Mouse (Mus musculus): ENCODE measurements around the gene Slc9c1. TPM values are rescaled to one million over a fixed set of nuclear protein-coding genes. Genes with fewer than 3 reads are reported as not detected.

The Slc9c1 gene
- polyA plus RNA-seq, 1 experiment = not detected

DNA sequence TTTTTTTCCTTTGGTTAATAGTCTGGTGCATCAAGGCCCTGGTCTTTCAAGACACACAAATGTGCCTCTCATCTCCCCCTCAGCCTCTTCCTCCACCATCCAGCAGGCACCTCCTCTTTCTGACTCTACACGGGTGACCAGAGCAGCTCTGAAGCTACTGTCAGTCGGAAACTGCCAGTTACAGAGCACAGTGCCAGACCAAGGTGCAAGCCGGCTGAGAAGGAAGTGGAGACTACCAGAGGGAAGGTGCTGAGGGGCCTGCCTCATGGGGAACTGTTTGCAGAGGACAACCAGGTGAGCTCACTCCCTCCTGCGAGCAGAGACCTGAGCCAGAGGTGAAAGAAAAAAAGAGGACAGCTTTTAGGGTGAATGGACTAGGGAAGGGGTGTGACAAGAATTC is 75.2 kb downstream of the Slc9c1 start, which contains the start of gene Gcsam:
TSS of gene Gcsam (plus strand) at position 114 of the 400 bp plus-strand sequence.
- H3K4me1 ChIP-seq (ENCODE audit: control insufficient read depth, insufficient read depth, low read length) = no peaks in the 10 kb centered on the region
- no peak within 1 kb of the TSS for H3K4me3 ChIP-seq (replicated peaks; ENCODE audit: control insufficient read depth, low read depth, low read length)
- TF ChIP-seq POLR2A (IDR thresholded peaks at IDR 0.05; ENCODE audit: borderline replicate concordance, control insufficient read depth, low read depth, low read length) = no peak
- TF ChIP-seq CTCF (IDR thresholded peaks at IDR 0.05; ENCODE audit: control insufficient read depth, insufficient read depth, low read length) = no peak
- H3K27ac ChIP-seq (ENCODE audit: control insufficient read depth, insufficient read depth, low read depth, low read length, poor library complexity) = no peak within 1 kb of the TSS
- WGBS = 10% methylated on average over 4 of the region's 4 CpGs

DNA sequence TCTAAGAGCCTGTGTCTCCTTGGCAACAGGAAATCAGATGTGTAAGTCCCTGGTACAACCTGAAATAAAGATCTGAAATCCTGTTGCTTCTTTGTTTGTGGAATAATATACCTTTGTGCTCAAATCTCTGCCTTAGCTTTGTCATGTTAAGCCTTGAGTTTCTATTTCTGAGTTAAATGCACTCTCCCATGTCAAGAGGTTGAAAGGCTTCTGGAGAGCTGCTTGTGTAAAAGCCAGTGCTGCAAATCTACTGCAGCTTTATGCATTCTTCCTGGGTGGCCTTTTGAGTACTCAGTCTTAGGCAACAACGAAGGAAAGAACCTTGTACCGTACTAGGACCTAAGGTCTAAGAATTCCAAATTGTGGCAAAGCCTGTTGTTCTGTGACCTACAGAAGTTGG is 78.1 kb downstream of the Slc9c1 start:
- Histone ChIP-seq H3K4me1 (ENCODE audit: control insufficient read depth, insufficient read depth, low read length) (no peaks in the 10 kb centered on the region), H3K27ac (ENCODE audit: control insufficient read depth, insufficient read depth, low read depth, low read length, poor library complexity) (no peak overlapping the region), H3K4me3 (replicated peaks; ENCODE audit: control insufficient read depth, low read depth, low read length) (no peak overlapping the region)
- no peak for TF ChIP-seq CTCF (IDR thresholded peaks at IDR 0.05; ENCODE audit: control insufficient read depth, insufficient read depth, low read length)
- no peak for TF ChIP-seq POLR2A (IDR thresholded peaks at IDR 0.05; ENCODE audit: borderline replicate concordance, control insufficient read depth, low read depth, low read length)
- WGBS = 83% methylated on average over 2 of the region's 2 CpGs

DNA sequence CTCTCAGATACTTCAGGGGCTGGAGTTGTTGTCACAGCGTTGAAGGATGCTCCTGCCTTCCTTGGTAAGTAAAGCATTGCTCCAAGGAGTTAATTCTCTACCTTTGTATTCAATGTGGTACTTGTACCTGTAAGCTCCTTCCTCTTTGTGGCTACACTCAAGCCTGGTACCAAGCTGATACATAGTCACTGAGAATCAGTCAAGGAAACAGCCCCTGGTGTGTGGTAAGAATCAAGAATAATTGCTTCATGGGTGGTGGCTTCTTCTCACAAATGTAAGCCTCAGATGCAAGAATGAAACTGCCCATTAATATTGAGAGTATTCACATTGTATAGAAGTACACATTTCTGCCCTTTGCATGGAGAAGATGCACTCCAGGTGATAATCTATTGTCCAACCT is 80.8 kb downstream of the Slc9c1 start:
- Histone ChIP-seq H3K4me3 (replicated peaks; ENCODE audit: control insufficient read depth, low read depth, low read length) (no peak overlapping the region), H3K27ac (ENCODE audit: control insufficient read depth, insufficient read depth, low read depth, low read length, poor library complexity) (no peak overlapping the region), H3K4me1 (ENCODE audit: control insufficient read depth, insufficient read depth, low read length) (no peaks in the 10 kb centered on the region)
- no peak for TF ChIP-seq CTCF (IDR thresholded peaks at IDR 0.05; ENCODE audit: control insufficient read depth, insufficient read depth, low read length)
- no peak for TF ChIP-seq POLR2A (IDR thresholded peaks at IDR 0.05; ENCODE audit: borderline replicate concordance, control insufficient read depth, low read depth, low read length)
- WGBS = 80% methylated on average over 1 of the region's 1 CpGs

DNA sequence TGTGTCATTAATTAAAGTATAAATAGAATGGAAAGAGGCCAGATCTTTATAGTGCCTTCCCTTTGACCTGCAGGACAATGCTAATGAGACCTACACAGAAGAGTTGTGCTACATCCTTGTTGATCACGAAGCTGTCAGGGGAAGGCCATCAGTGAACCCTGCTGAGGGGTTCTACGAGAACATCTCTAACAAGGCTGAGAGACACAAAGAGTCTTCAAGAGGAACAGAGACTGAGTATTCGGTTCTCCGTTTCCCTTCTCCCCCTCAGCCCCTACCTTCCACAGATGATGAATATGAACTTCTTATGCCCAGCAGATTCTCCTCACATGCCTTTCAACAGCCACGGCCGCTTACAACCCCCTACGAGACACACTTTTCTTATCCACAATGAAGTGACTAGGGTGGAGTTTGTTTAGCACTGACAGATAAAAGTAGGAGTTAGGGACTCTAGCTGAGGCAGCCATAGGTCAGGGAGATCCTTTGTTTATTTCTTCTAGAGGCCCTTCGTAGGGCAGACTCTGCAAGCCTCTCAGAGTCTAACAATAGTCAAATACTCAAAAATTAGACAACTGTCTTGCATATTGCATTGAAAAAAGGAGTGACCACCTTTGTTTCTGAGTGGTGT is 84.8 kb downstream of the Slc9c1 start:
- Histone ChIP-seq H3K4me3 (replicated peaks; ENCODE audit: control insufficient read depth, low read depth, low read length) (no peak overlapping the region), H3K4me1 (ENCODE audit: control insufficient read depth, insufficient read depth, low read length) (no peaks in the 10 kb centered on the region), H3K27ac (ENCODE audit: control insufficient read depth, insufficient read depth, low read depth, low read length, poor library complexity) (no peak overlapping the region)
- TF ChIP-seq POLR2A (IDR thresholded peaks at IDR 0.05; ENCODE audit: borderline replicate concordance, control insufficient read depth, low read depth, low read length) (no peak), CTCF (IDR thresholded peaks at IDR 0.05; ENCODE audit: control insufficient read depth, insufficient read depth, low read length) (no peak)
- 60% methylated on average over 8 of the region's 8 CpGs for WGBS

DNA sequence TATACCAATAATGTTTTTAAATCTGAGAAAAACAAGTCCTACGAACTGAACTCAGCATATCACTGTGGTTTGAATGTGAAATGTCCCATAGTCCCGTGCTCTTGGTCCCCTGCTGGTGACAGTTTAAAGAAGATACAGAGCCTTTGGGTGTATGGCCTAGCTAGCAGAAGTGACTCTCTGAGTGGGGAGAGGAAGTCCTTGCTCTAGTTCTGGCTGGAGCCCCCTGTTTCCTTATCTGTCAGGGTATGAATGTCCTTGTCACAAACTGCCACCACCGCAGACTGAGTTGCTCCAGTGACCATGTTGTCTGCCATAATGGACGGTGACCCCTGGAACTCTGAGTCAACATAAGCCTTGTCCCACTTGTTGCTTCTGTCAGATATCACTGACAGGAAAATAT is 88.1 kb downstream of the Slc9c1 start:
- 26% methylated on average over 4 of the region's 4 CpGs for WGBS
- Histone ChIP-seq H3K27ac (ENCODE audit: control insufficient read depth, insufficient read depth, low read depth, low read length, poor library complexity) (no peak overlapping the region), H3K4me3 (replicated peaks; ENCODE audit: control insufficient read depth, low read depth, low read length) (no peak overlapping the region), H3K4me1 (ENCODE audit: control insufficient read depth, insufficient read depth, low read length) (no peaks in the 10 kb centered on the region)
- no peak for TF ChIP-seq CTCF (IDR thresholded peaks at IDR 0.05; ENCODE audit: control insufficient read depth, insufficient read depth, low read length)
- no peak for TF ChIP-seq POLR2A (IDR thresholded peaks at IDR 0.05; ENCODE audit: borderline replicate concordance, control insufficient read depth, low read depth, low read length)

DNA sequence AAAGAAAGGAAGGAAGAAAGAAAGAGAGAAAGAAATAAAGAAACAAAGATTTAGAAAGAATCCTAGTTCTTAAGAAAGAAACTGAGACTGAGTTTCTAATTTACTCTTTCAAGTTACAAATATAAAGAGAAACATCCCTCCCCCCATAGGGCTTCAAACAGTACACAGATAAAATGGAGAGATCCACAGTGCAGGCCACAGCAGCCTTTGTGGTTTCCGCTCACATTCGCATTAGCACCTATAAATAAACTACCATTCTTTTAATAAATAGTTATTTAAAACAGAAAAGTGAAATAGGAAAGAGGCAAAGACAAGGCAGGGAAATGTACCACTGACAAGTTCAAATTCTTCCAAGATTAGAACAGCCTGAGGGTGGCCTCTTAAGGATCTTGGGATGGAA is 89.7 kb downstream of the Slc9c1 start:
- WGBS = 29% methylated on average over 2 of the region's 2 CpGs
- H3K27ac ChIP-seq (ENCODE audit: control insufficient read depth, insufficient read depth, low read depth, low read length, poor library complexity) = no peak overlapping the region
- TF ChIP-seq CTCF (IDR thresholded peaks at IDR 0.05; ENCODE audit: control insufficient read depth, insufficient read depth, low read length) (no peak), POLR2A (IDR thresholded peaks at IDR 0.05; ENCODE audit: borderline replicate concordance, control insufficient read depth, low read depth, low read length) (no peak)

DNA sequence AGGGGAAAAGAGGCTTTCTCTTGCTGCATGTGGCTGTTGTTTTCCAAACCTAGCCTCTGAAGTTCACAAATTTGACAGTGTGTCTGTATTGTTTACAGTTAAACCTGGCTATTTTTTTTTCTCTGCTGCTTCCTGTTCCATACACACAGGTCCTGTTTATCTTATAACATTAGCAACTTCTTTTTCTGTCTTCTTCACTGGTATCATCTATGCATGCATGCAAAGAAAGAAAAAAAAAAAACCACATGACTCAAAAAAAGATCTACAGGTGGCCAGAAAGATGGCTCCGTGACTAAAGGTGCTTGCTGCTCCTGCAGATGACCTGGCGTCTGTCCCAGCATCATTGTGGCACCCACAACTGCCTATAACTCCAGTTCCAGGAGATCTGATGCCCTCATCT is 90.2 kb downstream of the Slc9c1 start:
- Histone ChIP-seq H3K27ac (ENCODE audit: control insufficient read depth, insufficient read depth, low read depth, low read length, poor library complexity) (no peak overlapping the region), H3K4me3 (replicated peaks; ENCODE audit: control insufficient read depth, low read depth, low read length) (no peak overlapping the region), H3K4me1 (ENCODE audit: control insufficient read depth, insufficient read depth, low read length) (no peaks in the 10 kb centered on the region)
- no peak for TF ChIP-seq CTCF (IDR thresholded peaks at IDR 0.05; ENCODE audit: control insufficient read depth, insufficient read depth, low read length)
- TF ChIP-seq POLR2A (IDR thresholded peaks at IDR 0.05; ENCODE audit: borderline replicate concordance, control insufficient read depth, low read depth, low read length) = no peak
- 54% methylated on average over 2 of the region's 2 CpGs for WGBS

More for the DNA sequence above, 89.7 kb downstream of the Slc9c1 start:
- H3K4me3 ChIP-seq (replicated peaks; ENCODE audit: control insufficient read depth, low read depth, low read length) = no peak overlapping the region
- no peaks in the 10 kb centered on the region for H3K4me1 ChIP-seq (ENCODE audit: control insufficient read depth, insufficient read depth, low read length)

DNA sequence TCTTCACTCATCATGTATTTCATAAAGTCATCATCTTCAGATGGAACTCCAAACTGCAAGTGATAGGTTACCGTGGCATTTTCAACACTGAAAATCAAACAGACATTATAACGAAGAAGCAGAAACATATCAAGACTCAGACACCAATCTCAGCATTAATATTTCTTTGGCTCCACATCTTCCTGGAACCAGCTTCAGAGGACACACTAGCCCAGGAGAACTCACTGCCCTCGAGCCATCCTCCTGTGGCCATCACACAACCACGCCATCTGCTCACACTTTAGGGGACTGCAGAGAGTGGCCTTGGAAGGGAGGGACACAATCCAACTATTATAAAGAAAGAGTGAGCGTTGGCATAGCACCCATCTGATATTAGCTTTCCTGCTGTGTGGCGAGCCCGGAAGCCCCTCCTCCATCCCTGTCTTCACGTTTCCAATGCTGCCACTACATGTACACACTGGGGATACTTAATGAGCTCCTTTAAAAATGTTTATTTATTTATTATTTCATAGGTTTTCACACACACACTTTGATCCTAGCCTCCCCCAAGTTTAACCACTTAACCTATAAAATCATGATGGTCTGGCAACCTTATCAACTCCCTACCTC is 94.5 kb downstream of the Slc9c1 start:
- 78% methylated on average over 8 of the region's 8 CpGs for WGBS
- Histone ChIP-seq H3K27ac (ENCODE audit: control insufficient read depth, insufficient read depth, low read depth, low read length, poor library complexity) (no peak overlapping the region), H3K4me1 (ENCODE audit: control insufficient read depth, insufficient read depth, low read length) (no peaks in the 10 kb centered on the region), H3K4me3 (replicated peaks; ENCODE audit: control insufficient read depth, low read depth, low read length) (no peak overlapping the region)
- TF ChIP-seq POLR2A (IDR thresholded peaks at IDR 0.05; ENCODE audit: borderline replicate concordance, control insufficient read depth, low read depth, low read length) = no peak
- no peak for TF ChIP-seq CTCF (IDR thresholded peaks at IDR 0.05; ENCODE audit: control insufficient read depth, insufficient read depth, low read length)

All from bone marrow, adult 2 months (tissue).